Mouse (Mus musculus): ENCODE measurements around the gene Nkiras2. TPM values are rescaled to one million over a fixed set of nuclear protein-coding genes. Genes with fewer than 3 reads are reported as not detected.

Nkiras2 gene
- 13.6 TPM for polyA plus RNA-seq (2017; shearing (Covaris generic))

GRCm38 (mm10) chr11:100618761-100619484, at the start of gene Nkiras2:
TSS of gene Nkiras2 (plus strand) at chr11:100619244.

GRCm38 (mm10) chr11:100574708-100575483, 44.1 kb upstream of the Nkiras2 start, which contains the start of gene Cnp:
TSS of gene Cnp (plus strand) at chr11:100574904.

GRCm38 (mm10) chr11:100619982-100620381, 938 bp downstream of the Nkiras2 start, which contains the start of gene Dnajc7:
TSS of gene Dnajc7 (minus strand) at chr11:100620168.

Other genes with a start within 250 kb of the Nkiras2 start
- 3.7 TPM for gene Jup, start 221.5 kb upstream of the Nkiras2 start, polyA plus RNA-seq (2017; shearing (Covaris generic))
- gene P3h4, start 204.4 kb upstream of the Nkiras2 start, polyA plus RNA-seq (2017; shearing (Covaris generic)): not detected
- gene Fkbp10, start 203.5 kb upstream of the Nkiras2 start, polyA plus RNA-seq (2017; shearing (Covaris generic)): not detected
- gene Nt5c3b, start 177.4 kb upstream of the Nkiras2 start, polyA plus RNA-seq (2017; shearing (Covaris generic)): 86.0 TPM
- gene Klhl10, start 177.3 kb upstream of the Nkiras2 start, polyA plus RNA-seq (2017; shearing (Covaris generic)): not detected
- gene Klhl11, start 146.5 kb upstream of the Nkiras2 start, polyA plus RNA-seq (2017; shearing (Covaris generic)): 5.5 TPM
- 201 TPM for gene Acly, start 91.2 kb upstream of the Nkiras2 start, polyA plus RNA-seq (2017; shearing (Covaris generic))
- gene Ttc25, start 73.6 kb upstream of the Nkiras2 start, polyA plus RNA-seq (2017; shearing (Covaris generic)): 0.63 TPM
- gene Cnp, start 44.3 kb upstream of the Nkiras2 start, polyA plus RNA-seq (2017; shearing (Covaris generic)): 155 TPM
- 423 TPM for gene Dnajc7, start 924 bp downstream of the Nkiras2 start, polyA plus RNA-seq (2017; shearing (Covaris generic))
- 0.55 TPM for gene Zfp385c, start 73.2 kb downstream of the Nkiras2 start, polyA plus RNA-seq (2017; shearing (Covaris generic))
- gene Dhx58, start 85.0 kb downstream of the Nkiras2 start, polyA plus RNA-seq (2017; shearing (Covaris generic)): 12.3 TPM
- gene Kat2a, start 93.2 kb downstream of the Nkiras2 start, polyA plus RNA-seq (2017; shearing (Covaris generic)): 38.6 TPM
- not detected for gene Hspb9, start 94.6 kb downstream of the Nkiras2 start, polyA plus RNA-seq (2017; shearing (Covaris generic))
- 28.5 TPM for gene Rab5c, start 119.0 kb downstream of the Nkiras2 start, polyA plus RNA-seq (2017; shearing (Covaris generic))
- gene Kcnh4, start 140.7 kb downstream of the Nkiras2 start, polyA plus RNA-seq (2017; shearing (Covaris generic)): 0.13 TPM
- gene Hcrt, start 143.7 kb downstream of the Nkiras2 start, polyA plus RNA-seq (2017; shearing (Covaris generic)): not detected
- gene Ghdc, start 151.7 kb downstream of the Nkiras2 start, polyA plus RNA-seq (2017; shearing (Covaris generic)): 2.6 TPM
- gene Stat5b, start 231.5 kb downstream of the Nkiras2 start, polyA plus RNA-seq (2017; shearing (Covaris generic)): 271 TPM
- gene Stat5a, start 240.1 kb downstream of the Nkiras2 start, polyA plus RNA-seq (2017; shearing (Covaris generic)): 154 TPM

All from effector memory CD4-positive, alpha-beta T cell, adult 7 months (primary cell).